Mouse (Mus musculus): ENCODE data around the gene Chst3.
"Not testable (repeated sequence)": the region's sequence is repeated elsewhere in the genome, so short reads cannot be mapped to it uniquely, and the experiment has no call there.

Gene Chst3

GRCm38 (mm10) chr10:60151107-60151663 is 67.9 kb downstream of the Chst3 start:
- no peak for DNase-seq

- peak; percentile 65 for DNase-seq
These were observed 71.0 kb downstream of the Chst3 start for GRCm38 (mm10) chr10:60148087-60148486.

GRCm38 (mm10) chr10:60147510-60148047 is 71.5 kb downstream of the Chst3 start:
- DNase-seq = not testable (repeated sequence)

GRCm38 (mm10) chr10:60141656-60142160 is 77.4 kb downstream of the Chst3 start:
- no peak for DNase-seq

GRCm38 (mm10) chr10:60140751-60141150 is 78.3 kb downstream of the Chst3 start:
- DNase-seq = no peak

- DNase-seq = no peak
These were observed 80.4 kb downstream of the Chst3 start for GRCm38 (mm10) chr10:60138680-60139079.

GRCm38 (mm10) chr10:60136935-60137334 is 82.1 kb downstream of the Chst3 start:
- no peak for DNase-seq

GRCm38 (mm10) chr10:60136010-60136409 is 83.0 kb downstream of the Chst3 start:
- not testable (repeated sequence) for DNase-seq

- no peak for DNase-seq
These were observed 84.9 kb downstream of the Chst3 start for GRCm38 (mm10) chr10:60134201-60134600.

- no peak for DNase-seq
These were observed 85.6 kb downstream of the Chst3 start for GRCm38 (mm10) chr10:60133501-60133900.
